Mouse (Mus musculus) kidney, embryonic 15.5 days (tissue): ENCODE results near the gene Vnn1. TPM values are rescaled to one million over a fixed set of nuclear protein-coding genes. Genes with fewer than 3 reads are reported as not detected.

ENCODE experiments used
- ATAC-seq: fragments of 200-750 bp; cut with Nextera tagmentation; replicated peaks from 2 replicates; pipeline ENCODE4 v1.8.0; 2017; ENCODE audit warnings: moderate TSS enrichment; ENCODE audit not compliant: low FRiP score
- H3K27ac ChIP-seq: fragments of 300-500 bp; sonication (generic); 2 replicates; pipeline ENCODE4 v1.5.1; 2015; ENCODE audit warnings: mild to moderate bottlenecking, inconsistent platforms
- H3K27me3 ChIP-seq: fragments of 300-500 bp; sonication (generic); 2 replicates; pipeline ENCODE4 v1.6.1; 2015; ENCODE audit warnings: inconsistent platforms
- H3K36me3 ChIP-seq: fragments of 300-500 bp; sonication (generic); 2 replicates; pipeline ENCODE4 v1.6.1; 2015; ENCODE audit warnings: inconsistent platforms
- H3K4me1 ChIP-seq: fragments of 300-500 bp; sonication (generic); 2 replicates; pipeline ENCODE4 v1.6.1; 2015; ENCODE audit warnings: inconsistent platforms
- H3K4me2 ChIP-seq: fragments of 300-500 bp; sonication (generic); 2 replicates; pipeline ENCODE4 v1.6.1; 2015; ENCODE audit warnings: moderate library complexity, mild to moderate bottlenecking, inconsistent platforms
- H3K4me3 ChIP-seq: fragments of 300-500 bp; sonication (generic); replicated peaks from 2 replicates; pipeline ENCODE4 v1.5.1; 2015; ENCODE audit warnings: mild to moderate bottlenecking, inconsistent platforms
- H3K9ac ChIP-seq: fragments of 300-500 bp; sonication (generic); 2 replicates; pipeline ENCODE4 v1.6.1; 2015; ENCODE audit warnings: mild to moderate bottlenecking, inconsistent platforms
- H3K9me3 ChIP-seq: fragments of 300-500 bp; sonication (generic); replicated peaks from 2 replicates; pipeline ENCODE4 v1.6.1; 2016; ENCODE audit warnings: inconsistent platforms
- WGBS: fragments of 180-500 bp; shearing (Covaris S2); methylation state at CpG from one replicate; pipeline ENCODE4 v1.1.7; 2015; ENCODE audit warnings: mixed read lengths; 5-methylcytosine and 5-hydroxymethylcytosine counted together
- polyA plus RNA-seq: library from polyadenylated mRNA; unstranded; fragments of >200 nt; fragmentation: Nextera tagmentation; extraction: Ambion mirVana; gene quantifications from 2 replicates; pipeline ENCODE4 v1.2.1, GENCODE M21; 2015

Gene Vnn1
- polyA plus RNA-seq, 1 experiment from 2014 or later = 2.0 TPM

- 87% methylated on average over 4 of the region's 4 CpGs for WGBS
- Histone ChIP-seq H3K4me2 (no peak within 1 kb of the TSS), H3K27me3 (no peaks in the 10 kb centered on the region), H3K27ac (no peak within 1 kb of the TSS), H3K9ac (no peak within 1 kb of the TSS), H3K9me3 (no peaks in the 10 kb centered on the region), H3K4me1 (no peaks in the 10 kb centered on the region), H3K36me3 (no peaks in the 10 kb centered on the region), H3K4me3 (no peak within 1 kb of the TSS)
- no peak for ATAC-seq
Observed at GRCm38 (mm10) chr10:23920056-23920455, 25.6 kb downstream of the Vnn1 start, which contains the start of gene Taar1. Gene Taar1, plus strand, starts transcription at chr10:23920356.

GRCm38 (mm10) chr10:23922468-23922867 is 28.0 kb downstream of the Vnn1 start:
- 47% methylated on average over 3 of the region's 3 CpGs for WGBS
- H3K36me3 ChIP-seq = no peaks in the 10 kb centered on the region
- no peaks in the 10 kb centered on the region for H3K27me3 ChIP-seq
- no peak for ATAC-seq
- no peak overlapping the region for H3K4me3 ChIP-seq
- H3K9me3 ChIP-seq = no peaks in the 10 kb centered on the region
- H3K4me1 ChIP-seq = no peaks in the 10 kb centered on the region
- H3K4me2 ChIP-seq = no peak overlapping the region
- no peak overlapping the region for H3K9ac ChIP-seq
- no peak overlapping the region for H3K27ac ChIP-seq

GRCm38 (mm10) chr10:23923941-23924340 is 29.5 kb downstream of the Vnn1 start:
- WGBS = 77% methylated on average over 2 of the region's 2 CpGs
- Histone ChIP-seq H3K27me3 (no peaks in the 10 kb centered on the region), H3K36me3 (no peaks in the 10 kb centered on the region), H3K4me1 (no peaks in the 10 kb centered on the region), H3K4me3 (no peak overlapping the region), H3K9me3 (no peaks in the 10 kb centered on the region), H3K4me2 (no peak overlapping the region), H3K27ac (no peak overlapping the region), H3K9ac (no peak overlapping the region)
- no peak for ATAC-seq

GRCm38 (mm10) chr10:23937613-23938012 is 43.1 kb downstream of the Vnn1 start:
- Histone ChIP-seq H3K4me3 (no peak overlapping the region), H3K9ac (no peak overlapping the region), H3K27me3 (no peaks in the 10 kb centered on the region), H3K27ac (no peak overlapping the region), H3K4me1 (0 out of 2 replicates have a peak, but pooled peaks cover 3% of the 10 kb centered on the region), H3K36me3 (no peaks in the 10 kb centered on the region), H3K9me3 (no peaks in the 10 kb centered on the region), H3K4me2 (no peak overlapping the region)
- no peak for ATAC-seq
- WGBS = 11% methylated on average over 4 of the region's 4 CpGs

- peak within 1 kb of the TSS; percentile 18; the same call in 1 of the 2 replicates for H3K4me2 ChIP-seq
- 31% methylated on average over 6 of the region's 6 CpGs for WGBS
Observed at GRCm38 (mm10) chr10:23938312-23938711, 43.8 kb downstream of the Vnn1 start, which contains the start of gene Taar2. Gene Taar2, plus strand, starts transcription at chr10:23938572.

GRCm38 (mm10) chr10:23942465-23942864 is 48.0 kb downstream of the Vnn1 start:
- Histone ChIP-seq H3K9me3 (no peaks in the 10 kb centered on the region), H3K27ac (no peak overlapping the region), H3K4me1 (0 out of 2 replicates have a peak, but pooled peaks cover 3% of the 10 kb centered on the region), H3K27me3 (no peaks in the 10 kb centered on the region), H3K36me3 (no peaks in the 10 kb centered on the region), H3K4me3 (no peak overlapping the region), H3K9ac (no peak overlapping the region), H3K4me2 (no peak overlapping the region)
- 79% methylated on average over 5 of the region's 5 CpGs for WGBS
- ATAC-seq = no peak

More at GRCm38 (mm10) chr10:23938312-23938711, 43.8 kb downstream of the Vnn1 start, which contains the start of gene Taar2:
- no peaks in the 10 kb centered on the region for H3K9me3 ChIP-seq
- H3K4me3 ChIP-seq = no peak within 1 kb of the TSS
- H3K36me3 ChIP-seq = no peaks in the 10 kb centered on the region
- ATAC-seq = no peak
- no peak within 1 kb of the TSS for H3K27ac ChIP-seq
- H3K4me1 ChIP-seq = 0 out of 2 replicates have a peak, but pooled peaks cover 3% of the 10 kb centered on the region
- no peaks in the 10 kb centered on the region for H3K27me3 ChIP-seq
- H3K9ac ChIP-seq = no peak within 1 kb of the TSS

- Histone ChIP-seq H3K4me1 (no peaks in the 10 kb centered on the region), H3K27ac (no peak overlapping the region), H3K4me2 (no peak overlapping the region), H3K4me3 (no peak overlapping the region), H3K9me3 (no peaks in the 10 kb centered on the region), H3K9ac (no peak overlapping the region), H3K36me3 (no peaks in the 10 kb centered on the region), H3K27me3 (no peaks in the 10 kb centered on the region)
- no peak for ATAC-seq
- 65% methylated on average over 7 of the region's 7 CpGs for WGBS
Observed at GRCm38 (mm10) chr10:23948026-23948425, 53.5 kb downstream of the Vnn1 start.

GRCm38 (mm10) chr10:23949508-23950005 is 55.1 kb downstream of the Vnn1 start, which contains the start of gene Taar3:
Gene Taar3, plus strand, starts transcription at chr10:23949558.
- ATAC-seq = no peak
- Histone ChIP-seq H3K9me3 (no peaks in the 10 kb centered on the region), H3K4me2 (no peak within 1 kb of the TSS), H3K9ac (no peak within 1 kb of the TSS), H3K36me3 (no peaks in the 10 kb centered on the region), H3K4me1 (no peaks in the 10 kb centered on the region), H3K27me3 (no peaks in the 10 kb centered on the region), H3K4me3 (no peak within 1 kb of the TSS), H3K27ac (no peak within 1 kb of the TSS)
- 89% methylated on average over 16 of the region's 16 CpGs for WGBS

- Histone ChIP-seq H3K36me3 (no peaks in the 10 kb centered on the region), H3K27me3 (no peaks in the 10 kb centered on the region), H3K4me2 (no peak overlapping the region), H3K27ac (no peak overlapping the region), H3K9ac (no peak overlapping the region), H3K9me3 (no peaks in the 10 kb centered on the region), H3K4me1 (no peaks in the 10 kb centered on the region), H3K4me3 (no peak overlapping the region)
- no peak for ATAC-seq
- 74% methylated on average over 6 of the region's 6 CpGs for WGBS
Observed at GRCm38 (mm10) chr10:23951714-23952113, 57.2 kb downstream of the Vnn1 start.

Other genes starting within 250 kb of the Vnn1 start
- 195 and 221 TPM in 2 replicates for gene Rps12, start 107.4 kb upstream of the Vnn1 start, polyA plus RNA-seq
- gene Slc18b1, start 97.7 kb upstream of the Vnn1 start, polyA plus RNA-seq = 18.2 and 19.1 TPM in 2 replicates
- gene Vnn3, start 43.2 kb upstream of the Vnn1 start, polyA plus RNA-seq = 0.27 TPM in 1 of 2 replicates, not detected in the other
- gene Taar1, start 25.7 kb downstream of the Vnn1 start, polyA plus RNA-seq = not detected in 2 replicates
- gene Taar2, start 43.9 kb downstream of the Vnn1 start, polyA plus RNA-seq = 0.22 TPM in 1 of 2 replicates, not detected in the other
- gene Taar3, start 54.9 kb downstream of the Vnn1 start, polyA plus RNA-seq = not detected in 2 replicates
- gene Taar4, start 65.8 kb downstream of the Vnn1 start, polyA plus RNA-seq = not detected in 2 replicates
- gene Taar5, start 76.0 kb downstream of the Vnn1 start, polyA plus RNA-seq = 0.36 TPM in 1 of 2 replicates, not detected in the other
- gene Taar6, start 91.0 kb downstream of the Vnn1 start, polyA plus RNA-seq = not detected in 2 replicates
- not detected in 2 replicates for gene Taar7a, start 98.8 kb downstream of the Vnn1 start, polyA plus RNA-seq
- not detected in 2 replicates for gene Taar7b, start 105.3 kb downstream of the Vnn1 start, polyA plus RNA-seq
- gene Taar7d, start 132.5 kb downstream of the Vnn1 start, polyA plus RNA-seq = not detected in 2 replicates
- not detected in 2 replicates for gene Taar7e, start 142.9 kb downstream of the Vnn1 start, polyA plus RNA-seq
- gene Taar7f, start 154.8 kb downstream of the Vnn1 start, polyA plus RNA-seq = not detected in 2 replicates
- not detected in 2 replicates for gene Taar8a, start 181.8 kb downstream of the Vnn1 start, polyA plus RNA-seq
- gene Taar8b, start 197.6 kb downstream of the Vnn1 start, polyA plus RNA-seq = not detected in 2 replicates
- gene Taar8c, start 207.2 kb downstream of the Vnn1 start, polyA plus RNA-seq = not detected in 2 replicates
- not detected in 2 replicates for gene Taar9, start 214.8 kb downstream of the Vnn1 start, polyA plus RNA-seq